Mouse (Mus musculus): Measurements from ENCODE around the gene B3gnt7.

DNA sequence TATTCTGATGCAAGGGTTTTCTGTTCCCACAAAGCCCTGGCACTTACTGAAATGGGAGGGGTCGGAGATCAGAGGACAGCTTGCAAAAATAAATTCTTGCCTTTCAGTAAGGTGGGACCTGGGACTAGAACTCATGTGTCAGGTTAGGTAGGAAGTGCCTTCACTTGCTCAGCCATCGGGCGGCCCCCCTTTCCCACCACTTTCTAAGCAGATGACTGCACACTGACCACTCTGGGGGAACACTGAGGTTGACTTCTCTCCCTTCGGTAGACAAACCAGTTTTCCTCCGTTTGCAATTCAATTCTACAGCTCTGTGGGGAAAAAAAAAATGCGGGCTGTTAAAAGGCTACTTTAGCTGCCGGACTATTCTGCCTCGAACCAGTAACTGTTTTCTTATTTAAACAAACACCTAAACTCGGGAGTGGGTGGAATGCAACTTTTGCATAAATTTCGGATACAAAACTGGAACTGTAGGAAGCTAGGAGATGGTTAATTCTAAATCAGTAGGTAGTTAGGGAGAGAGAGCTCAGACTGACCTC lies 8.9 kb downstream of the B3gnt7 start:
- TF ChIP-seq POLR2A (IDR thresholded peaks at IDR 0.05; ENCODE audit: low read depth, low read length) (no peak), CTCF (IDR thresholded peaks at IDR 0.05; ENCODE audit: borderline replicate concordance, insufficient read depth, low read length) (no peak)

All from embryonic fibroblast, embryonic 13.5 days (primary cell).